Mouse (Mus musculus): Measurements from ENCODE around the gene Lyg2. TPM values are rescaled to one million over a fixed set of nuclear protein-coding genes. Genes with fewer than 3 reads are reported as not detected.

The Lyg2 gene
- total and polyA plus RNA-seq, 2 experiments from 2014 or later: not detected

GRCm38 (mm10) chr1:37877736-37878460 is 38.4 kb downstream of the Lyg2 start:
- 90% methylated on average over 13 of the region's 13 CpGs for WGBS
- DNase-seq (ENCODE audit: low spot score) (no peak), ATAC-seq (ENCODE audit: insufficient read depth, low read depth) (no peak)

GRCm38 (mm10) chr1:37873157-37873556 is 43.1 kb downstream of the Lyg2 start:
- 76% methylated on average over 4 of the region's 4 CpGs for WGBS
- no peak overlapping the region for H3K4me3 ChIP-seq (ENCODE audit: low read depth, low read length)
- peak overlapping the region; percentile 77; the same call in 1 of the 2 replicates for H3K4me2 ChIP-seq (ENCODE audit: low read depth, low read length)
- no peak overlapping the region for H3K27ac ChIP-seq (ENCODE audit: low read depth)
- ATAC-seq (ENCODE audit: insufficient read depth, low read depth) (no peak), DNase-seq (ENCODE audit: low spot score) (no peak)
- H3K9me3 ChIP-seq (replicated peaks; ENCODE audit: control insufficient read depth, low read length): no peaks in the 10 kb centered on the region
- no peak overlapping the region for H3K9ac ChIP-seq (replicated peaks; ENCODE audit: low read depth, low read length)
- H3K27me3 ChIP-seq (ENCODE audit: control insufficient read depth, insufficient read depth, low read length): no peaks in the 10 kb centered on the region
- H3K4me1 ChIP-seq (ENCODE audit: control insufficient read depth, insufficient read depth): peaks cover 9% of the 10 kb centered on the region
- TF ChIP-seq CTCF (IDR thresholded peaks at IDR 0.05; ENCODE audit: low read depth) (no peak), EP300 (IDR thresholded peaks at IDR 0.05; ENCODE audit: low read depth) (no peak)
- H3K36me3 ChIP-seq (replicated peaks; ENCODE audit: control insufficient read depth, insufficient read depth, low read length): peaks cover 34% of the 10 kb centered on the region

More at GRCm38 (mm10) chr1:37877736-37878460, 38.4 kb downstream of the Lyg2 start:
- Histone ChIP-seq H3K9me3 (replicated peaks; ENCODE audit: control insufficient read depth, low read length) (no peaks in the 10 kb centered on the region), H3K4me1 (ENCODE audit: control insufficient read depth, insufficient read depth) (peaks cover 4% of the 10 kb centered on the region; the same call in 1 of the 2 replicates), H3K4me3 (ENCODE audit: low read depth, low read length) (no peak overlapping the region), H3K27ac (ENCODE audit: low read depth) (no peak overlapping the region), H3K9ac (replicated peaks; ENCODE audit: low read depth, low read length) (no peak overlapping the region), H3K27me3 (ENCODE audit: control insufficient read depth, insufficient read depth, low read length) (no peaks in the 10 kb centered on the region), H3K4me2 (ENCODE audit: low read depth, low read length) (no peak overlapping the region), H3K36me3 (replicated peaks; ENCODE audit: control insufficient read depth, insufficient read depth, low read length) (peaks cover 71% of the 10 kb centered on the region)
- TF ChIP-seq CTCF (IDR thresholded peaks at IDR 0.05; ENCODE audit: low read depth) (no peak), EP300 (IDR thresholded peaks at IDR 0.05; ENCODE audit: low read depth) (no peak)

GRCm38 (mm10) chr1:37872131-37873067 is 43.9 kb downstream of the Lyg2 start:
- ATAC-seq (ENCODE audit: insufficient read depth, low read depth): peak; percentile 91
- Histone ChIP-seq H3K36me3 (replicated peaks; ENCODE audit: control insufficient read depth, insufficient read depth, low read length) (peaks cover 28% of the 10 kb centered on the region), H3K9ac (replicated peaks; ENCODE audit: low read depth, low read length) (peak overlapping the region; percentile 44; the same call in 1 of the 2 replicates), H3K4me1 (ENCODE audit: control insufficient read depth, insufficient read depth) (peaks cover 9% of the 10 kb centered on the region), H3K27ac (ENCODE audit: low read depth) (peak overlapping the region; percentile 87), H3K4me2 (ENCODE audit: low read depth, low read length) (peak overlapping the region; percentile 77), H3K4me3 (ENCODE audit: low read depth, low read length) (peak overlapping the region; percentile 57), H3K27me3 (ENCODE audit: control insufficient read depth, insufficient read depth, low read length) (no peaks in the 10 kb centered on the region), H3K9me3 (replicated peaks; ENCODE audit: control insufficient read depth, low read length) (no peaks in the 10 kb centered on the region)
- WGBS: 6% methylated on average over 33 of the region's 33 CpGs
- peak; percentile 85 for DNase-seq (ENCODE audit: low spot score)
- TF ChIP-seq EP300 (IDR thresholded peaks at IDR 0.05; ENCODE audit: low read depth): no peak
- TF ChIP-seq CTCF (IDR thresholded peaks at IDR 0.05; ENCODE audit: low read depth): no peak

- H3K4me3 ChIP-seq (ENCODE audit: low read depth, low read length): peak within 1 kb of the TSS; percentile 57
- DNase-seq (ENCODE audit: low spot score): peak; percentile 48
- WGBS: 4% methylated on average over 7 of the region's 7 CpGs
These were observed 44.6 kb downstream of the Lyg2 start, which contains the start of gene Lipt1 for GRCm38 (mm10) chr1:37871704-37872103. Gene Lipt1 (plus strand): TSS chr1:37871738.

GRCm38 (mm10) chr1:37869362-37869761 is 46.9 kb downstream of the Lyg2 start:
- no peak overlapping the region for H3K27ac ChIP-seq (ENCODE audit: low read depth)
- peaks cover 15% of the 10 kb centered on the region for H3K4me1 ChIP-seq (ENCODE audit: control insufficient read depth, insufficient read depth)
- H3K4me2 ChIP-seq (ENCODE audit: low read depth, low read length): no peak overlapping the region
- 57% methylated on average over 2 of the region's 2 CpGs for WGBS
- H3K36me3 ChIP-seq (replicated peaks; ENCODE audit: control insufficient read depth, insufficient read depth, low read length): no peaks in the 10 kb centered on the region
- no peak overlapping the region for H3K4me3 ChIP-seq (ENCODE audit: low read depth, low read length)
- no peak overlapping the region for H3K9ac ChIP-seq (replicated peaks; ENCODE audit: low read depth, low read length)
- H3K27me3 ChIP-seq (ENCODE audit: control insufficient read depth, insufficient read depth, low read length): no peaks in the 10 kb centered on the region
- H3K9me3 ChIP-seq (replicated peaks; ENCODE audit: control insufficient read depth, low read length): no peaks in the 10 kb centered on the region
- no peak for ATAC-seq (ENCODE audit: insufficient read depth, low read depth)
- DNase-seq (ENCODE audit: low spot score): no peak
- TF ChIP-seq CTCF (IDR thresholded peaks at IDR 0.05; ENCODE audit: low read depth) (no peak), EP300 (IDR thresholded peaks at IDR 0.05; ENCODE audit: low read depth) (no peak)

More at GRCm38 (mm10) chr1:37871704-37872103, 44.6 kb downstream of the Lyg2 start, which contains the start of gene Lipt1:
- peak; percentile 77 for ATAC-seq (ENCODE audit: insufficient read depth, low read depth)
- peaks cover 21% of the 10 kb centered on the region for H3K36me3 ChIP-seq (replicated peaks; ENCODE audit: control insufficient read depth, insufficient read depth, low read length)
- peak within 1 kb of the TSS; percentile 44; the same call in 1 of the 2 replicates for H3K9ac ChIP-seq (replicated peaks; ENCODE audit: low read depth, low read length)
- H3K9me3 ChIP-seq (replicated peaks; ENCODE audit: control insufficient read depth, low read length): no peaks in the 10 kb centered on the region
- no peaks in the 10 kb centered on the region for H3K27me3 ChIP-seq (ENCODE audit: control insufficient read depth, insufficient read depth, low read length)
- H3K4me1 ChIP-seq (ENCODE audit: control insufficient read depth, insufficient read depth): peaks cover 9% of the 10 kb centered on the region
- TF ChIP-seq CTCF (IDR thresholded peaks at IDR 0.05; ENCODE audit: low read depth): no peak
- no peak for TF ChIP-seq EP300 (IDR thresholded peaks at IDR 0.05; ENCODE audit: low read depth)
- H3K27ac ChIP-seq (ENCODE audit: low read depth): peak within 1 kb of the TSS; percentile 87
- peak within 1 kb of the TSS; percentile 77 for H3K4me2 ChIP-seq (ENCODE audit: low read depth, low read length)
